Mouse (Mus musculus): ENCODE results near the gene Pear1. TPM values are rescaled to one million over a fixed set of nuclear protein-coding genes. Genes with fewer than 3 reads are reported as not detected.

Gene Pear1
- polyA plus RNA-seq, 1 experiment from 2014 or later = 8.6 TPM

- Histone ChIP-seq H3K4me3 (ENCODE audit: low read depth, low read length) (no peak overlapping the region), H3K36me3 (ENCODE audit: control insufficient read depth, insufficient read depth, low read length) (no peaks in the 10 kb centered on the region), H3K4me2 (ENCODE audit: low read depth, low read length, severe bottlenecking) (no peak overlapping the region), H3K9me3 (ENCODE audit: control insufficient read depth, low read length) (no peaks in the 10 kb centered on the region), H3K27ac (ENCODE audit: low read depth, low read length) (no peak overlapping the region), H3K9ac (ENCODE audit: low read length) (no peak overlapping the region), H3K4me1 (replicated peaks; ENCODE audit: control insufficient read depth, insufficient read depth, low read length) (no peaks in the 10 kb centered on the region), H3K27me3 (ENCODE audit: control insufficient read depth, insufficient read depth, low read length) (0 out of 2 replicates have a peak, but pooled peaks cover 2% of the 10 kb centered on the region)
- DNase-seq (ENCODE audit: low spot score) = no peak
- WGBS = 38% methylated on average over 2 of the region's 2 CpGs
- ATAC-seq (replicated peaks; ENCODE audit: low FRiP score) = no peak
Observed at GRCm38 (mm10) chr3:87779086-87779485, 45.0 kb downstream of the Pear1 start.

DNA sequence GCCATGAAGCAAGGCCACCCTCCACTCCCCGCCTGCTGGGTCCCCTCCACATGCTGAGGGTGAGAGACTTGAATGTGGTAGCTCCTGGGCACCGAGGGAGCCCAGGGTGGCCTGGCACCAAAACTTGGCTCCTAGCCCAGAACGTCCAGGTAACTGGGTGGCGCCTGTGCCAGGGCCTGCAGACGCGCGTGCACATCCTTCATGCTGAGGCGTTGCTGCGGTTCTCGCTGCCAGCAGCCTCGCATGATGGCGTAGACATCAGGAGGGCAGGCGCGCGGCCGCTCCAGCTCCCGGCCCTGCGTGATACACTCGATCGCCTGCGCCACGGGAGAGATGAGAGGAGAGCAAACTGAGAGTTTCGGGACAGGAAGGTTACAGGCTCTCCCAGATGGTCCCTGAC is 45.8 kb downstream of the Pear1 start:
- Histone ChIP-seq H3K27me3 (ENCODE audit: control insufficient read depth, insufficient read depth, low read length) (0 out of 2 replicates have a peak, but pooled peaks cover 2% of the 10 kb centered on the region), H3K27ac (ENCODE audit: low read depth, low read length) (no peak overlapping the region), H3K4me3 (ENCODE audit: low read depth, low read length) (no peak overlapping the region), H3K4me1 (replicated peaks; ENCODE audit: control insufficient read depth, insufficient read depth, low read length) (no peaks in the 10 kb centered on the region), H3K4me2 (ENCODE audit: low read depth, low read length, severe bottlenecking) (no peak overlapping the region), H3K9ac (ENCODE audit: low read length) (no peak overlapping the region), H3K36me3 (ENCODE audit: control insufficient read depth, insufficient read depth, low read length) (no peaks in the 10 kb centered on the region), H3K9me3 (ENCODE audit: control insufficient read depth, low read length) (no peaks in the 10 kb centered on the region)
- no peak for DNase-seq (ENCODE audit: low spot score)
- no peak for ATAC-seq (replicated peaks; ENCODE audit: low FRiP score)
- 58% methylated on average over 23 of the region's 23 CpGs for WGBS

DNA sequence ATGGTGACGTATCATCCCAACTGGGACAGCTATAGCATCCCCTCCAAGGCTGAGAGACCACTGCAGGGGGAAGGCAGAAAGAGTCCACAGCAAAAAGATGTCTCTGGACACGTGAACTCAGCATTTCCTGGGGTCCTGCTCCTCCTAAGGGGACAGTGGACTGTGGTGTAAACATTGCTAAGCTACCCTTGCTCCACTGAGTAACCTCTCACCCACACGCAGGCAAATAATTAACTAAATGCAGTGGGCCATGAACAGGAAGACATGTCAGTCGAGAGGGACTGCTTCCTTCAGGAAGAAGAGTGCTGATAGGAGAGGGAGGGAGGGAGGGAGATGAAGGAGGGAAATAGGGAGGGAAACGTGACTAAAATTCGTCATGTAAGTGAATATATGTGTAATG is 53.0 kb downstream of the Pear1 start:
- Histone ChIP-seq H3K36me3 (ENCODE audit: control insufficient read depth, insufficient read depth, low read length) (no peaks in the 10 kb centered on the region), H3K4me2 (ENCODE audit: low read depth, low read length, severe bottlenecking) (no peak overlapping the region), H3K9me3 (ENCODE audit: control insufficient read depth, low read length) (no peaks in the 10 kb centered on the region), H3K27ac (ENCODE audit: low read depth, low read length) (no peak overlapping the region), H3K9ac (ENCODE audit: low read length) (no peak overlapping the region), H3K27me3 (ENCODE audit: control insufficient read depth, insufficient read depth, low read length) (peaks cover 11% of the 10 kb centered on the region; the same call in 1 of the 2 replicates), H3K4me1 (replicated peaks; ENCODE audit: control insufficient read depth, insufficient read depth, low read length) (no peaks in the 10 kb centered on the region), H3K4me3 (ENCODE audit: low read depth, low read length) (no peak overlapping the region)
- ATAC-seq (replicated peaks; ENCODE audit: low FRiP score) = no peak
- 54% methylated on average over 6 of the region's 6 CpGs for WGBS
- no peak for DNase-seq (ENCODE audit: low spot score)

GRCm38 (mm10) chr3:87770280-87770679 is 53.8 kb downstream of the Pear1 start:
- H3K27me3 ChIP-seq (ENCODE audit: control insufficient read depth, insufficient read depth, low read length) = peaks cover 11% of the 10 kb centered on the region; the same call in 1 of the 2 replicates
- no peaks in the 10 kb centered on the region for H3K4me1 ChIP-seq (replicated peaks; ENCODE audit: control insufficient read depth, insufficient read depth, low read length)
- H3K9me3 ChIP-seq (ENCODE audit: control insufficient read depth, low read length) = no peaks in the 10 kb centered on the region
- WGBS = 0% methylated on average over 4 of the region's 4 CpGs
- no peak overlapping the region for H3K4me3 ChIP-seq (ENCODE audit: low read depth, low read length)
- ATAC-seq (replicated peaks; ENCODE audit: low FRiP score) = no peak
- no peak overlapping the region for H3K27ac ChIP-seq (ENCODE audit: low read depth, low read length)
- no peaks in the 10 kb centered on the region for H3K36me3 ChIP-seq (ENCODE audit: control insufficient read depth, insufficient read depth, low read length)
- no peak overlapping the region for H3K4me2 ChIP-seq (ENCODE audit: low read depth, low read length, severe bottlenecking)
- no peak overlapping the region for H3K9ac ChIP-seq (ENCODE audit: low read length)
- DNase-seq (ENCODE audit: low spot score) = no peak

DNA sequence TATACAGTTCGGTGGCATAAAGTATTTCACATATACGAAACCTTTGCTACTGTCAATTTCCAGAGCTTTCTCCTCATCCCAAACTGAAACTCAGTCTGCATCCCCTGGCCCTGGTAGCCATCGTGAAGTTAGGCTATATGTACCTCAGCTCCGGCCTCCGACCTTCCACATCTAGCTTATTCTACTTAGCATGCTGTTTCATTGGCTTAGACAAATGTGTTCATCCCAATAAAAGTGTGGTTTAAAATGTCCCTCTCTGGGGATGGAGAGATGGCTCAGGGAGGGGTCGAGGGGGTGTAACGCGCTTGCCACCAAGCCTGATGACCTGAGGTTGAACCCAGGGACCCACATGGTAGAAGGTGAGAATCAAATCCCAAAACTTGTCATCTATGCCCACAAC is 54.6 kb downstream of the Pear1 start:
- Histone ChIP-seq H3K4me2 (ENCODE audit: low read depth, low read length, severe bottlenecking) (no peak overlapping the region), H3K9ac (ENCODE audit: low read length) (no peak overlapping the region), H3K27ac (ENCODE audit: low read depth, low read length) (no peak overlapping the region), H3K27me3 (ENCODE audit: control insufficient read depth, insufficient read depth, low read length) (peaks cover 11% of the 10 kb centered on the region; the same call in 1 of the 2 replicates), H3K9me3 (ENCODE audit: control insufficient read depth, low read length) (no peaks in the 10 kb centered on the region), H3K4me3 (ENCODE audit: low read depth, low read length) (no peak overlapping the region), H3K36me3 (ENCODE audit: control insufficient read depth, insufficient read depth, low read length) (no peaks in the 10 kb centered on the region), H3K4me1 (replicated peaks; ENCODE audit: control insufficient read depth, insufficient read depth, low read length) (peaks cover 4% of the 10 kb centered on the region; the same call in 1 of the 2 replicates)
- ATAC-seq (replicated peaks; ENCODE audit: low FRiP score) = no peak
- WGBS = 76% methylated on average over 8 of the region's 8 CpGs
- DNase-seq (ENCODE audit: low spot score) = no peak

GRCm38 (mm10) chr3:87768844-87769243 is 55.3 kb downstream of the Pear1 start:
- Histone ChIP-seq H3K4me1 (replicated peaks; ENCODE audit: control insufficient read depth, insufficient read depth, low read length) (peaks cover 7% of the 10 kb centered on the region; the same call in 1 of the 2 replicates), H3K9ac (ENCODE audit: low read length) (peak overlapping the region; percentile 37), H3K27me3 (ENCODE audit: control insufficient read depth, insufficient read depth, low read length) (peaks cover 11% of the 10 kb centered on the region; the same call in 1 of the 2 replicates), H3K4me2 (ENCODE audit: low read depth, low read length, severe bottlenecking) (peak overlapping the region; percentile 45; the same call in 1 of the 2 replicates), H3K9me3 (ENCODE audit: control insufficient read depth, low read length) (no peaks in the 10 kb centered on the region), H3K27ac (ENCODE audit: low read depth, low read length) (no peak overlapping the region), H3K4me3 (ENCODE audit: low read depth, low read length) (peak overlapping the region; percentile 26), H3K36me3 (ENCODE audit: control insufficient read depth, insufficient read depth, low read length) (no peaks in the 10 kb centered on the region)
- ATAC-seq (replicated peaks; ENCODE audit: low FRiP score) = no peak
- peak; percentile 88 for DNase-seq (ENCODE audit: low spot score)
- 3% methylated on average over 35 of the region's 37 CpGs for WGBS

DNA sequence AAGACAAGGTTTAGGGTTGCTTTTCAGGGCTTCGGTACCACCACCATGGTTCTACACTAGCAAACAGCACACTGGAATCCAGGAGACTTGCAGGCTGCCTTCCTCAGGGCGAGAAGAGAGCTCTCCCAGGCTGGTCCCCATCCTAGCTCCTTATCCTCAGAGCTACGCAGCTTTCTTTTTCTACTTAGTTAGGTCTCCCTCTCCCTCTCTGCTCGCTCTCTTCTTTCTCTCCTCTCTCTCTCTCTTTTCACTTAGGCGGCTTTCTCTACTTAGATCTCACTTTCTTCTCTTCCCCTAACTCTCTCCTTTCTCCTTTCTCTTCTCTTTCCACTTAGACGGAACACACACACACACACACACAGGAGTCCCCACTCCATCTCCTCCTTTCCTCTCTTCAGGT is 55.7 kb downstream of the Pear1 start:
- Histone ChIP-seq H3K4me3 (ENCODE audit: low read depth, low read length) (peak overlapping the region; percentile 26), H3K27me3 (ENCODE audit: control insufficient read depth, insufficient read depth, low read length) (peaks cover 11% of the 10 kb centered on the region; the same call in 1 of the 2 replicates), H3K27ac (ENCODE audit: low read depth, low read length) (no peak overlapping the region), H3K36me3 (ENCODE audit: control insufficient read depth, insufficient read depth, low read length) (no peaks in the 10 kb centered on the region), H3K4me2 (ENCODE audit: low read depth, low read length, severe bottlenecking) (peak overlapping the region; percentile 45; the same call in 1 of the 2 replicates), H3K9ac (ENCODE audit: low read length) (peak overlapping the region; percentile 37; the same call in 1 of the 2 replicates), H3K4me1 (replicated peaks; ENCODE audit: control insufficient read depth, insufficient read depth, low read length) (peaks cover 7% of the 10 kb centered on the region; the same call in 1 of the 2 replicates), H3K9me3 (ENCODE audit: control insufficient read depth, low read length) (no peaks in the 10 kb centered on the region)
- DNase-seq (ENCODE audit: low spot score) = no peak
- 54% methylated on average over 6 of the region's 6 CpGs for WGBS
- ATAC-seq (replicated peaks; ENCODE audit: low FRiP score) = no peak

DNA sequence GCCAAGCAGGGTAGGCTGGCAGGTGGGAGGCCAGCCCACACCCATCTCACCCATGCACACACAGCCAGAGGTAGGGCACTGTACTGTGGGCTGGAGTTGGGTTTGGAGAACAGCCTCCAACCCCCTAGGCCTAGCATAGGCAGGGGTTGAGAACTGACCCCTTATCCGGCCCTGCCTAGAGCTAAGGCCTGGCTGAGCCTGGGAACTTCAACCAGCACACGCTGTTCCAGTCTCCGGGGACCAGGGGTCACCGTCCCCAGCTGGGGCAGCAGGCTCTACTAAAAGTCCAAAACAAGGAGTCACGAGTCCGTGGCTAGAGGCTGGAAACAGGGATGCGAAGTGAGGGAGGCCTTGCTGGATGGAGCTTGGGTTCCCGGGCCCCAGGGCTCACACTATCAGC is 56.3 kb downstream of the Pear1 start:
- Histone ChIP-seq H3K4me1 (replicated peaks; ENCODE audit: control insufficient read depth, insufficient read depth, low read length) (peaks cover 7% of the 10 kb centered on the region; the same call in 1 of the 2 replicates), H3K4me3 (ENCODE audit: low read depth, low read length) (no peak overlapping the region), H3K27me3 (ENCODE audit: control insufficient read depth, insufficient read depth, low read length) (peaks cover 11% of the 10 kb centered on the region; the same call in 1 of the 2 replicates), H3K27ac (ENCODE audit: low read depth, low read length) (no peak overlapping the region), H3K4me2 (ENCODE audit: low read depth, low read length, severe bottlenecking) (no peak overlapping the region), H3K9me3 (ENCODE audit: control insufficient read depth, low read length) (no peaks in the 10 kb centered on the region), H3K36me3 (ENCODE audit: control insufficient read depth, insufficient read depth, low read length) (no peaks in the 10 kb centered on the region), H3K9ac (ENCODE audit: low read length) (no peak overlapping the region)
- DNase-seq (ENCODE audit: low spot score) (no peak), ATAC-seq (replicated peaks; ENCODE audit: low FRiP score) (no peak)
- WGBS = 82% methylated on average over 8 of the region's 8 CpGs

DNA sequence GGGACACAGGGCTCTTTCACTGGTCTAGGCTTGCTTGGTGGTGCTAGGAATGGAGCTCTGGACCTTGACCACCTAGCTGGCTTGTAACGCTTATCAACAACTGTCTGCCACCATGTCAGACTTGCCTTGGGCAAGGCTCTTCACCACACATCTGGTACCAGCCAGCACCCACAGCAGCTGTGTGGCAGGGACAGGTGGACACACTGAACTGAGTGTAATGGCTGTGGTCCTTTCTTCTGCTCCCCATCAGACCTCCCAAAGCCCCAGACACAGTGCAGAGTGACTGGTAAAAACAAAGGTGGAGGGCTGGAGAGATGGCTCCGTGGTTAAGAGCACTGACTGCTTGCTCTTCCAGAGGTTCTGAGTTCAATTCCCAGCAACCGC is 57.8 kb downstream of the Pear1 start:
- WGBS = 84% methylated on average over 3 of the region's 3 CpGs

More for the DNA sequence above, 57.8 kb downstream of the Pear1 start:
- H3K36me3 ChIP-seq (ENCODE audit: control insufficient read depth, insufficient read depth, low read length) = no peaks in the 10 kb centered on the region
- H3K9ac ChIP-seq (ENCODE audit: low read length) = no peak overlapping the region
- no peak overlapping the region for H3K27ac ChIP-seq (ENCODE audit: low read depth, low read length)
- ATAC-seq (replicated peaks; ENCODE audit: low FRiP score) (no peak), DNase-seq (ENCODE audit: low spot score) (no peak)
- H3K9me3 ChIP-seq (ENCODE audit: control insufficient read depth, low read length) = no peaks in the 10 kb centered on the region
- peaks cover 11% of the 10 kb centered on the region; the same call in 1 of the 2 replicates for H3K27me3 ChIP-seq (ENCODE audit: control insufficient read depth, insufficient read depth, low read length)
- H3K4me2 ChIP-seq (ENCODE audit: low read depth, low read length, severe bottlenecking) = no peak overlapping the region
- H3K4me1 ChIP-seq (replicated peaks; ENCODE audit: control insufficient read depth, insufficient read depth, low read length) = peaks cover 7% of the 10 kb centered on the region; the same call in 1 of the 2 replicates
- H3K4me3 ChIP-seq (ENCODE audit: low read depth, low read length) = no peak overlapping the region

Data from forebrain, embryonic 11.5 days (tissue).